Mouse (Mus musculus) cerebellum, adult 9-10 months (tissue): ENCODE results near the gene Zfp27.
"Not testable (repeated sequence)": the region's sequence is repeated elsewhere in the genome, so short reads cannot be mapped to it uniquely, and the experiment has no call there.

ENCODE experiments used
- DNase-seq: peaks from one replicate; pipeline ENCODE4 v3.0.0; 2022

The Zfp27 gene

DNA sequence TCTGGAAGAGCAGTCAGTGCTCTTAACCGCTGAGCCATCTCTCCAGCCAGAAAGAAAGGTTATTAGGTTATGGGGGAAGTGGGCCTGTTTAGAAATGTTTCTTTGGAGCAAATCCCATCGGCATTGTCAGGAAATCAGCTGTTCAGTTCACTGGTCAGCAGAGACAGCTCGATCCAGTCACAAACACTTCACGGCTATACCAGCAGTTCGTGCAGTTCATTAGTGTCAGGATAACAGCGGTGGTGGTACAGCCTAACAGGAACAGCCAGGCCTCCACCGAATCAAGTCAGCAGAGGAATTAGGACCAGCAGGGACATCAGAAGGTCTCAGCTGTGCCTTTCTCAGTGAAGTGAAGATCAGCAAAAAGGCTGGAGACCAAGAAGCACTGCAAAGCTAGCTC lies 25.5 kb downstream of the Zfp27 start:
- no peak for DNase-seq

- DNase-seq, result no peak
Measured at GRCm38 (mm10) chr7:29880056-29880455, 26.3 kb downstream of the Zfp27 start.

GRCm38 (mm10) chr7:29877561-29877960 lies 28.8 kb downstream of the Zfp27 start:
- DNase-seq, result not testable (repeated sequence)

DNA sequence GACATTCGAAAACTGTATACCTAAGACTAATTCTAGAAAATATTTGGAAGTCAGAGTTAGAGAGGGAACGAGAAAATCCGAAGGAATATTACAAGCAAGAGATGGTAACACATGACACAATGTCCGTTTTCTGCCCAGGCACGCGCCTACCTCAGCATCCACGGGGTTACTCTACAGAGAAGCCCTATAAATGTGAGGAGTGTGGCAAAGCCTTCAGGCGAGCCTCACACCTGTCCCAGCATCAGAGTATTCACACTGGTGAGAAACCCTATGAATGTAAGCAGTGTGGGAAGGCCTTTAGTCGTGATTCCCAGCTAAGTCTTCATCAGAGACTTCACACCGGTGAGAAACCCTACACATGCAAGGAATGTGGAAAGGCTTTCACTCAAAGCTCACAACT lies 32.1 kb downstream of the Zfp27 start:
- DNase-seq, result no peak

DNA sequence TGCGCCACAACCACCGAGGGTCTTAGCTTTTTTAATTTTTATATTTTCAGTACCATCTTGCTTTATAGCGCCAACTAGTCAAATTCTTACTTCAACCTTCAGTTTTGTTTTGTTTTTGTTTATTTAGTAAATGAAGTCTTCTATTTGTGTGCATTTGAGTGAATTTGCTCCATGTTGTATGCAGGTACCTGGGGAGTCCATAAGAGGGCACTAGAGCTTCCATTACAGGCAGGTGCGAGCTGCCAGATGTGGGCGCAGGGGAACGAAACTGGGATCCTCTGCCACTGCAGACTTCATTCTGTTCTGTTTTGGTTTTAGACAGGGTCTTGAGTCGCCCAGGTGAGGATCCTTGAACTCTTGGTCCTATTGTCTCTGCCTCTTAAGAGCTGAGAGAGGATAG lies 44.7 kb downstream of the Zfp27 start:
- DNase-seq, result peak; percentile 21

DNA sequence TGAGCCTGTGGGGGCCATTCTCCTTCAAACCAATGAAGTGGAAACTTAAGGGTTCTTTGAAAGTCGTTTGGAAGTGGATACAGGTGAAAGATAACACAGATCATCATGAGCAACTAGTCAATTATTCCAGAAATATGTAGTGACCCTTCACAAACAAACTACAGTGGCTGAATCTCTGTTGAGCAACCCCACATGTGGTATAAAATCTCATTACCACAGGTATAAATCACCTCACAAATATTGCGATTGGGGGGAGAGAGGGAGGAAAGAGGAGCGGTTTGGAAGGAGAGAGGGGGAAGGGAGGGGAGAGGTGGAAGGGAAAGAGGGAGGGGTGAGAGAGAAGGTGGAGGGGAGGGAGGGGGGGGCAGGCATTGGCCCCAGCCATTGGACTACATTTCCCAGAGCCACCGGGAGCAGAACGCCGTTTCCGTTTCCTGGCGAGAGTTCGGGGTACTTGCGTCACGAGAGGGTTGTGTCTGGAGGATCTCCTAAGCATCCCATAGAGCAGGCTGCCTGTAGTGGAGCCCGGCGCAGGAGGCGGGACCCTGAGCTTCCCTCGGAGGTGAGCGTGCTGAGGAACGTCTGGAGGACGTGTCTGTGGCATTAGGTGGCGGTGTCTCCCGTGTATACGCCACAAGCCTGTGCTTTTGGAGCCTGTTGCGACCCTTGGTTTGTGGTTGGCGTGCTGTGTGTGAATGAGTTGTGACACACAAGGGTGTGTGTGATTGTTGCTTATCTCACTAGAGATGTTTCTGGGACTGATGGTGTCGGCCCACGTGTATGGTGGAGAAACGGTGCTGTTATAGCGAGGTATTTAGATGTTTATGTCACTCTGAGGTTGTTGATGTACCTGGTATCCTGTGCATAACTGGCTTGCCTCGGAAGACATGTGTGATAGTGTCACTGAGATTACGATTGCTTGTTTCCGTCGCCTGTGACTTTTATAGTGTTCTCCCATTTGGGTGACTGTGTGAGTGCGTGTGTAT lies 46.5 kb downstream of the Zfp27 start, which contains the start of gene Zfp420:
Zfp420 (plus strand) TSS at position 448 of the 986 bp plus-strand sequence.
- peak; percentile 95 for DNase-seq

- peak; percentile 91 for DNase-seq
Measured at GRCm38 (mm10) chr7:29853219-29853842, 53.0 kb downstream of the Zfp27 start, which contains the start of gene Zfp940. TSS of gene Zfp940 (minus strand) at chr7:29853669.

DNA sequence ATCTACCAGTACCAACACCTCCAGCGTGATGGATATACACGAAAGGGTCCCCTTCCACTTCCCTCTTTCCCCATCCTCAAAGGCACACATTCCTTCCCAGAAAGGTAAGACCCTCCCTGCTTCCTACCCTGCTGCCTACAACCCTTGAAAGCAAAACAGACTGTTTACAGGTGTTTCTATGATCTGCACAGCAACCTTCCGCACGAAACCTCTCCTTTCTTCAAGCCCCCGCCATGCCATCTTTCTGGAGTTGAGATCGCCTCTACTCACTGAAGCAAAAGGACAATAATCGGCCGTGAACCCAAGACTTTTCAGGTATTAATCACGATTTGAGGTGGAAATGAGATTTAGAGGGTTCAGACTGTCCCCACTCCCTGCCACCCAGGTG lies 53.5 kb downstream of the Zfp27 start:
- DNase-seq, result no peak

GRCm38 (mm10) chr7:29844616-29845015 lies 61.8 kb downstream of the Zfp27 start:
- DNase-seq, result no peak
